Mouse (Mus musculus): ENCODE measurements around the gene Prr29. TPM values are rescaled to one million over a fixed set of nuclear protein-coding genes. Genes with fewer than 3 reads are reported as not detected.

Prr29 gene
- total RNA-seq, 1 experiment from 2014 or later: not detected

GRCm38 (mm10) chr11:106350853-106351252 lies 14.4 kb upstream of the Prr29 start:
- no peak for ATAC-seq (replicated peaks in 1 of 2; ENCODE audit: insufficient read depth in 1 of 2, low FRiP score in 2 of 2, low TSS enrichment in 1 of 2, low read depth in 1 of 2, poor library complexity in 2 of 2, severe bottlenecking in 2 of 2)

GRCm38 (mm10) chr11:106351253-106351652 lies 14.0 kb upstream of the Prr29 start:
- ATAC-seq (replicated peaks in 1 of 2; ENCODE audit: insufficient read depth in 1 of 2, low FRiP score in 2 of 2, low TSS enrichment in 1 of 2, low read depth in 1 of 2, poor library complexity in 2 of 2, severe bottlenecking in 2 of 2): no peak

- ATAC-seq (replicated peaks in 1 of 2; ENCODE audit: insufficient read depth in 1 of 2, low FRiP score in 2 of 2, low TSS enrichment in 1 of 2, low read depth in 1 of 2, poor library complexity in 2 of 2, severe bottlenecking in 2 of 2): no peak
Measured at GRCm38 (mm10) chr11:106351941-106352340, 13.3 kb upstream of the Prr29 start.

GRCm38 (mm10) chr11:106353188-106353587 lies 12.1 kb upstream of the Prr29 start, which contains the start of gene Scn4a:
Gene Scn4a (minus strand): TSS chr11:106353288.
- ATAC-seq (replicated peaks in 1 of 2; ENCODE audit: insufficient read depth in 1 of 2, low FRiP score in 2 of 2, low TSS enrichment in 1 of 2, low read depth in 1 of 2, poor library complexity in 2 of 2, severe bottlenecking in 2 of 2): no peak

- no peak for ATAC-seq (replicated peaks in 1 of 2; ENCODE audit: insufficient read depth in 1 of 2, low FRiP score in 2 of 2, low TSS enrichment in 1 of 2, low read depth in 1 of 2, poor library complexity in 2 of 2, severe bottlenecking in 2 of 2)
Measured at GRCm38 (mm10) chr11:106354181-106354580, 11.1 kb upstream of the Prr29 start.

GRCm38 (mm10) chr11:106355382-106356128 lies 9.7 kb upstream of the Prr29 start:
- peak in 1 of 2 experiments; percentile 52; a peak in 1 of 4 replicates for ATAC-seq (replicated peaks in 1 of 2; ENCODE audit: insufficient read depth in 1 of 2, low FRiP score in 2 of 2, low TSS enrichment in 1 of 2, low read depth in 1 of 2, poor library complexity in 2 of 2, severe bottlenecking in 2 of 2)

- ATAC-seq (replicated peaks in 1 of 2; ENCODE audit: insufficient read depth in 1 of 2, low FRiP score in 2 of 2, low TSS enrichment in 1 of 2, low read depth in 1 of 2, poor library complexity in 2 of 2, severe bottlenecking in 2 of 2): peak; percentile 49 to 58; a peak in 3 of 4 replicates
Measured at GRCm38 (mm10) chr11:106359350-106359749, 5.9 kb upstream of the Prr29 start.

GRCm38 (mm10) chr11:106364712-106365111 lies 560 bp upstream of the Prr29 start:
- no peak for ATAC-seq (replicated peaks in 1 of 2; ENCODE audit: insufficient read depth in 1 of 2, low FRiP score in 2 of 2, low TSS enrichment in 1 of 2, low read depth in 1 of 2, poor library complexity in 2 of 2, severe bottlenecking in 2 of 2)

- ATAC-seq (replicated peaks in 1 of 2; ENCODE audit: insufficient read depth in 1 of 2, low FRiP score in 2 of 2, low TSS enrichment in 1 of 2, low read depth in 1 of 2, poor library complexity in 2 of 2, severe bottlenecking in 2 of 2): peak; percentile 77 to 86
Measured at GRCm38 (mm10) chr11:106366316-106366715, 1.0 kb downstream of the Prr29 start.

GRCm38 (mm10) chr11:106373998-106374397 lies 8.7 kb downstream of the Prr29 start:
- no peak for ATAC-seq (replicated peaks in 1 of 2; ENCODE audit: insufficient read depth in 1 of 2, low FRiP score in 2 of 2, low TSS enrichment in 1 of 2, low read depth in 1 of 2, poor library complexity in 2 of 2, severe bottlenecking in 2 of 2)

GRCm38 (mm10) chr11:106374559-106374958 lies 9.3 kb downstream of the Prr29 start:
- ATAC-seq (replicated peaks in 1 of 2; ENCODE audit: insufficient read depth in 1 of 2, low FRiP score in 2 of 2, low TSS enrichment in 1 of 2, low read depth in 1 of 2, poor library complexity in 2 of 2, severe bottlenecking in 2 of 2): no peak

- no peak for ATAC-seq (replicated peaks in 1 of 2; ENCODE audit: insufficient read depth in 1 of 2, low FRiP score in 2 of 2, low TSS enrichment in 1 of 2, low read depth in 1 of 2, poor library complexity in 2 of 2, severe bottlenecking in 2 of 2)
Measured at GRCm38 (mm10) chr11:106374979-106375378, 9.7 kb downstream of the Prr29 start.

GRCm38 (mm10) chr11:106381011-106381410 lies 15.7 kb downstream of the Prr29 start:
- ATAC-seq (replicated peaks in 1 of 2; ENCODE audit: insufficient read depth in 1 of 2, low FRiP score in 2 of 2, low TSS enrichment in 1 of 2, low read depth in 1 of 2, poor library complexity in 2 of 2, severe bottlenecking in 2 of 2): no peak

- no peak for ATAC-seq (replicated peaks in 1 of 2; ENCODE audit: insufficient read depth in 1 of 2, low FRiP score in 2 of 2, low TSS enrichment in 1 of 2, low read depth in 1 of 2, poor library complexity in 2 of 2, severe bottlenecking in 2 of 2)
Measured at GRCm38 (mm10) chr11:106381883-106382282, 16.6 kb downstream of the Prr29 start.

- ATAC-seq (replicated peaks in 1 of 2; ENCODE audit: insufficient read depth in 1 of 2, low FRiP score in 2 of 2, low TSS enrichment in 1 of 2, low read depth in 1 of 2, poor library complexity in 2 of 2, severe bottlenecking in 2 of 2): peak in 1 of 2 experiments; percentile 29; a peak in 1 of 4 replicates
Measured at GRCm38 (mm10) chr11:106382424-106382823, 17.2 kb downstream of the Prr29 start.

GRCm38 (mm10) chr11:106383051-106383790 lies 17.9 kb downstream of the Prr29 start:
- ATAC-seq (replicated peaks in 1 of 2; ENCODE audit: insufficient read depth in 1 of 2, low FRiP score in 2 of 2, low TSS enrichment in 1 of 2, low read depth in 1 of 2, poor library complexity in 2 of 2, severe bottlenecking in 2 of 2): no peak

- no peak for ATAC-seq (replicated peaks in 1 of 2; ENCODE audit: insufficient read depth in 1 of 2, low FRiP score in 2 of 2, low TSS enrichment in 1 of 2, low read depth in 1 of 2, poor library complexity in 2 of 2, severe bottlenecking in 2 of 2)
Measured at GRCm38 (mm10) chr11:106386409-106386808, 21.1 kb downstream of the Prr29 start.

GRCm38 (mm10) chr11:106387020-106387419 lies 21.7 kb downstream of the Prr29 start:
- ATAC-seq (replicated peaks in 1 of 2; ENCODE audit: insufficient read depth in 1 of 2, low FRiP score in 2 of 2, low TSS enrichment in 1 of 2, low read depth in 1 of 2, poor library complexity in 2 of 2, severe bottlenecking in 2 of 2): peak; percentile 12 to 34; a peak in 1 of 4 replicates
